Mouse (Mus musculus): ENCODE results near the gene Igfals. TPM values are rescaled to one million over a fixed set of nuclear protein-coding genes. Genes with fewer than 3 reads are reported as not detected.

Igfals gene
- polyA plus RNA-seq, 1 experiment from 2014 or later: not detected

DNA sequence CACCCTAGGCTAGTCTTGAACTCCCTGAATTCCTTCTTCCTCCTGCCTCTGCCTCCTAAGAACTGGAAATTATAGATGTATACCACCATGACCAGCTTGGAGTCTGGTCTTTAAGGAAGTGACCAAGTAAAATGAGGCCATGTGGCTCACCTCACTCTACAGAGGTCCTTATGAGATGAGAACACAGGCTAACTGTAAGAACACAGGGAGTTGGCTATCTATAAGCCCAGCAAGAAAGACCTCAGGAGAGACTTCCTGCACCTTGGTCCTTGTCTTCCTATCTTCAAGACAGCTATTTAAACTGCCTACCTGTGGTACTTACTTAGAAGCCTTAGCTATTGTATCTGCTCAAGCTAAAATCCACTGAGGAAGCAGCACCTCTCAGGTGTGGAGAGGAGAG, 48.2 kb downstream of the Igfals start:
- no peak overlapping the region for H3K4me3 ChIP-seq (ENCODE audit: inconsistent target)
- H3K27ac ChIP-seq: no peak overlapping the region
- no peaks in the 10 kb centered on the region for H3K79me2 ChIP-seq (ENCODE audit: inconsistent target)
- H3K36me3 ChIP-seq (ENCODE audit: inconsistent target): peaks cover 97% of the 10 kb centered on the region

- peaks cover 42% of the 10 kb centered on the region for H3K79me2 ChIP-seq (ENCODE audit: inconsistent target)
- 90% methylated on average over 1 of the region's 1 CpGs for WGBS (ENCODE audit: missing documents)
- no peak overlapping the region for H3K4me3 ChIP-seq (ENCODE audit: inconsistent target)
- no peak overlapping the region for H3K27ac ChIP-seq
- peaks cover 95% of the 10 kb centered on the region for H3K36me3 ChIP-seq (ENCODE audit: inconsistent target)
Observed at GRCm38 (mm10) chr17:24923246-24923645, 57.4 kb downstream of the Igfals start.

DNA sequence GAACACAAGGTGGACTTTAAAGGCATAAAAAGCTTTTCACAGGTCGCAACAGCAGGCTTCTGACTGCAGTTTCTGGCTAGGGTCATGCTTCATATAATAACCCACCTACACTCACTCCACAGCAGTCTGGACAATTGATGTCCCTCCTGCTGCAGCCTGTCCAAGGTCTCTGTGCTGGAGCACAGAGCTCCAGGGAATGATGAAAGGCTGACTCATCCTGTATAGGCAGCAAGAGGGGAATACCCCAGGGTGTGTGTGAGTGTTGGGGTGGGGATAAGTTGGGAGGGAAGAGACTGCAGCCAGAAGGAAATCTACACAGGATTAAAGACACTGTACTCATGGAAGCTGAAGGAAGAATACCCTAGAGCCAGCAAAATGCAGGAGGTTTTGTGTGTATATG, 63.7 kb downstream of the Igfals start:
- Histone ChIP-seq H3K27ac (no peak overlapping the region), H3K36me3 (ENCODE audit: inconsistent target) (peaks cover 32% of the 10 kb centered on the region), H3K79me2 (ENCODE audit: inconsistent target) (peaks cover 100% of the 10 kb centered on the region), H3K4me3 (ENCODE audit: inconsistent target) (no peak overlapping the region)
- 100% methylated on average over 1 of the region's 1 CpGs for WGBS (ENCODE audit: missing documents)

Other genes starting within 250 kb of the Igfals start
- 33.7 to 43.4 TPM (median 35.5 TPM) in 3 replicates for gene Tsc2, start 233.4 kb upstream of the Igfals start, polyA plus RNA-seq (2018)
- 3.1 to 5.8 TPM (median 3.7 TPM) in 3 replicates for gene Nthl1, start 233.3 kb upstream of the Igfals start, polyA plus RNA-seq (2018)
- gene Slc9a3r2, start 215.7 kb upstream of the Igfals start, polyA plus RNA-seq (2018): 0.15 TPM in 1 of 3 replicates, not detected in the others
- not detected in 3 replicates for gene Npw, start 207.5 kb upstream of the Igfals start, polyA plus RNA-seq (2018)
- 8.0 to 14.3 TPM (median 12.2 TPM) in 3 replicates for gene Zfp598, start 196.3 kb upstream of the Igfals start, polyA plus RNA-seq (2018)
- gene Syngr3, start 176.0 kb upstream of the Igfals start, polyA plus RNA-seq (2018): 0.14 to 0.76 TPM (median 0.19 TPM) in 3 replicates
- 16.2 to 28.0 TPM (median 20.3 TPM) in 3 replicates for gene Gfer, start 169.8 kb upstream of the Igfals start, polyA plus RNA-seq (2018)
- gene Noxo1, start 169.8 kb upstream of the Igfals start, polyA plus RNA-seq (2018): 0.50 to 3.8 TPM (median 0.72 TPM) in 3 replicates
- 10.6 to 22.6 TPM (median 18.7 TPM) in 3 replicates for gene Tbl3, start 158.3 kb upstream of the Igfals start, polyA plus RNA-seq (2018)
- not detected in 3 replicates for gene Rnf151, start 147.9 kb upstream of the Igfals start, polyA plus RNA-seq (2018)
- 612 to 1,759 TPM (median 1,226 TPM) in 3 replicates for gene Rps2, start 147.9 kb upstream of the Igfals start, polyA plus RNA-seq (2018)
- 128 to 178 TPM (median 156 TPM) in 3 replicates for gene Ndufb10, start 141.5 kb upstream of the Igfals start, polyA plus RNA-seq (2018)
- not detected in 3 replicates for gene Rpl3l, start 138.2 kb upstream of the Igfals start, polyA plus RNA-seq (2018)
- 145 to 266 TPM (median 156 TPM) in 3 replicates for gene Msrb1, start 129.4 kb upstream of the Igfals start, polyA plus RNA-seq (2018)
- gene Hs3st6, start 113.0 kb upstream of the Igfals start, polyA plus RNA-seq (2018): not detected in 3 replicates
- gene Meiob, start 61.7 kb upstream of the Igfals start, polyA plus RNA-seq (2018): not detected in 3 replicates
- gene Hagh, start 25.9 kb upstream of the Igfals start, polyA plus RNA-seq (2018): 27.7 to 43.0 TPM (median 28.4 TPM) in 3 replicates
- 6.7 to 11.2 TPM (median 10.4 TPM) in 3 replicates for gene Fahd1, start 15.6 kb upstream of the Igfals start, polyA plus RNA-seq (2018)
- 22.4 to 61.4 TPM (median 44.7 TPM) in 3 replicates for gene Nubp2, start 20.4 kb downstream of the Igfals start, polyA plus RNA-seq (2018)
- gene Spsb3, start 20.6 kb downstream of the Igfals start, polyA plus RNA-seq (2018): 17.0 to 23.2 TPM (median 18.9 TPM) in 3 replicates
- 4.6 to 7.3 TPM (median 7.2 TPM) in 3 replicates for gene Eme2, start 29.1 kb downstream of the Igfals start, polyA plus RNA-seq (2018)
- 22.2 to 58.4 TPM (median 43.9 TPM) in 3 replicates for gene Mrps34, start 29.1 kb downstream of the Igfals start, polyA plus RNA-seq (2018)
- gene Nme3, start 30.5 kb downstream of the Igfals start, polyA plus RNA-seq (2018): 8.8 to 36.2 TPM (median 19.0 TPM) in 3 replicates
- 14.8 to 33.6 TPM (median 23.5 TPM) in 3 replicates for gene Mapk8ip3, start 71.0 kb downstream of the Igfals start, polyA plus RNA-seq (2018)
- gene Jpt2, start 94.7 kb downstream of the Igfals start, polyA plus RNA-seq (2018): 22.2 to 58.8 TPM (median 31.5 TPM) in 3 replicates
- 6.7 to 8.9 TPM (median 7.8 TPM) in 3 replicates for gene Cramp1l, start 149.8 kb downstream of the Igfals start, polyA plus RNA-seq (2018)
- 5.9 to 8.6 TPM (median 6.8 TPM) in 3 replicates for gene Ift140, start 150.1 kb downstream of the Igfals start, polyA plus RNA-seq (2018)
- gene Tmem204, start 217.6 kb downstream of the Igfals start, polyA plus RNA-seq (2018): not detected in 3 replicates
- gene Telo2, start 250.0 kb downstream of the Igfals start, polyA plus RNA-seq (2018): 3.5 to 12.8 TPM (median 7.7 TPM) in 3 replicates